In genomic region chr6:118968776-118969175, GRCm38 (mm10) we compare ENCODE assay signal across 18 mouse cellular contexts.
DNase-seq lines count a peak whose midpoint lies in the region; ATAC-seq and TF ChIP-seq lines count a peak whose summit lies in the region.
"Had no signal": no experiment of that assay in that cellular context is flagged by ENCODE, and none has a peak within 500 bp of the region (broad histone marks: within the 10 kb centered on the region; RNA-seq: fewer than 3 reads in every experiment).

No protein-coding gene starts in this region.

- WGBS in liver, adult 2 months: 11% methylated on average over 4 of the region's 4 CpGs
- 61% methylated on average over 4 of the region's 4 CpGs for WGBS in intestine, embryonic 16.5 days
- 18% methylated on average over 4 of the region's 4 CpGs for WGBS in liver, embryonic 13.5 days (ENCODE audit: insufficient replicate concordance)
- WGBS in heart, adult 2 months: 26% methylated on average over 4 of the region's 4 CpGs

- peak; percentile 76 for DNase-seq in liver, adult 2 months (ENCODE audit: extremely low read depth, low read depth, low spot score)
- DNase-seq in liver: no peak
- no peak for DNase-seq in liver, embryonic 13.5 days
- DNase-seq in yolk sac, embryonic 10.5 days (ENCODE audit: low spot score): peak; percentile 12
- DNase-seq in left cerebral cortex, adult 18-20 months (ENCODE audit: low spot score in 2 of 2): no peak
- DNase-seq in heart, adult 2 months: no peak
- DNase-seq: adrenal gland, postnatal 14 days; cerebellum, adult 11-12 months; cerebellum, adult 9-10 months; cerebellum, postnatal 25 days; gastrocnemius, postnatal 14 days had no signal

- TF ChIP-seq CTCF in liver, adult 2 months (IDR thresholded peaks at IDR 0.05; ENCODE audit: low read depth, low read length): no peak
- TF ChIP-seq CTCF in heart, adult 2 months (IDR thresholded peaks at IDR 0.05): no peak

- peaks cover 6% of the 10 kb centered on the region for H3K4me1 ChIP-seq in liver, adult 2 months (ENCODE audit: control insufficient read depth, insufficient read depth, low read length)
- H3K4me1 ChIP-seq in intestine, embryonic 16.5 days (ENCODE audit: control insufficient read depth, insufficient read depth, low read length): peaks cover 4% of the 10 kb centered on the region
- H3K4me1 ChIP-seq in liver, embryonic 13.5 days (replicated peaks): peaks cover 21% of the 10 kb centered on the region
- peaks cover 5% of the 10 kb centered on the region for H3K4me1 ChIP-seq in heart, adult 2 months (ENCODE audit: control insufficient read depth, insufficient read depth, low read length)
- H3K4me1 ChIP-seq: embryonic facial prominence, embryonic 12.5 days had no signal

- no peak overlapping the region for H3K4me3 ChIP-seq in liver, adult 2 months (ENCODE audit: insufficient read depth, low read depth, low read length)
- no peak overlapping the region for H3K4me3 ChIP-seq in intestine, embryonic 16.5 days (ENCODE audit: low read length)
- no peak overlapping the region for H3K4me3 ChIP-seq in liver, embryonic 13.5 days (replicated peaks)
- H3K4me3 ChIP-seq in heart, adult 2 months: no peak overlapping the region
- H3K4me3 ChIP-seq: embryonic facial prominence, embryonic 12.5 days; forebrain, embryonic 15.5 days; heart, embryonic 12.5 days; hindbrain, embryonic 10.5 days had no signal

- intact Hi-C loops in heart, adult 2 months (cut with DNase I): no loop called here

- no peaks in the 10 kb centered on the region for H3K79me2 ChIP-seq in liver, adult 2 months (ENCODE audit: control insufficient read depth, insufficient read depth, low read length)
- H3K79me2 ChIP-seq in heart, adult 2 months (replicated peaks; ENCODE audit: control insufficient read depth, insufficient read depth, low read length): peaks cover 1% of the 10 kb centered on the region; the same call in 1 of the 2 replicates

- H3K9ac ChIP-seq in liver, adult 2 months (ENCODE audit: low read depth, low read length): no peak overlapping the region
- no peak overlapping the region for H3K9ac ChIP-seq in intestine, embryonic 16.5 days (ENCODE audit: low read depth, low read length)
- no peak overlapping the region for H3K9ac ChIP-seq in liver, embryonic 13.5 days
- no peak overlapping the region for H3K9ac ChIP-seq in heart, adult 2 months (ENCODE audit: low read depth, low read length)
- H3K9ac ChIP-seq: embryonic facial prominence, embryonic 12.5 days; forebrain, embryonic 15.5 days; heart, embryonic 12.5 days had no signal

- H3K9me3 ChIP-seq in intestine, embryonic 16.5 days (ENCODE audit: control insufficient read depth, low read length): no peaks in the 10 kb centered on the region
- H3K9me3 ChIP-seq in liver, embryonic 13.5 days (replicated peaks): no peaks in the 10 kb centered on the region
- H3K9me3 ChIP-seq: embryonic facial prominence, embryonic 12.5 days; forebrain, embryonic 15.5 days; heart, embryonic 12.5 days; hindbrain, embryonic 10.5 days had no signal

- no peak for TF ChIP-seq POLR2A in liver, adult 2 months (IDR thresholded peaks at IDR 0.05; ENCODE audit: extremely low read depth, insufficient read depth, low read length)
- TF ChIP-seq POLR2A in heart, adult 2 months (IDR thresholded peaks at IDR 0.05; ENCODE audit: insufficient read depth, low read depth, low read length): no peak

- no peaks in the 10 kb centered on the region for H3K36me3 ChIP-seq in liver, adult 2 months (ENCODE audit: control insufficient read depth, insufficient read depth, low read length)
- H3K36me3 ChIP-seq in intestine, embryonic 16.5 days (ENCODE audit: control insufficient read depth, insufficient read depth, low read length): no peaks in the 10 kb centered on the region
- H3K36me3 ChIP-seq in liver, embryonic 13.5 days: no peaks in the 10 kb centered on the region
- no peaks in the 10 kb centered on the region for H3K36me3 ChIP-seq in heart, adult 2 months (ENCODE audit: control insufficient read depth, insufficient read depth, low read length)
- H3K36me3 ChIP-seq: embryonic facial prominence, embryonic 12.5 days; forebrain, embryonic 15.5 days; hindbrain, embryonic 10.5 days had no signal

- no peak overlapping the region for H3K27ac ChIP-seq in liver, adult 2 months (replicated peaks; ENCODE audit: insufficient read depth, low read depth, low read length)
- no peak overlapping the region for H3K27ac ChIP-seq in intestine, embryonic 16.5 days (ENCODE audit: low read length)
- H3K27ac ChIP-seq in liver, embryonic 13.5 days: no peak overlapping the region
- H3K27ac ChIP-seq in heart, adult 2 months: no peak overlapping the region
- H3K27ac ChIP-seq: embryonic facial prominence, embryonic 12.5 days; forebrain, embryonic 15.5 days; hindbrain, embryonic 10.5 days had no signal

- no peak for TF ChIP-seq EP300 in heart, adult 2 months (IDR thresholded peaks at IDR 0.05; ENCODE audit: insufficient read depth, low read depth, low read length)

- H3K4me2 ChIP-seq in intestine, embryonic 16.5 days (ENCODE audit: low read depth, low read length): no peak overlapping the region
- H3K4me2 ChIP-seq in liver, embryonic 13.5 days: no peak overlapping the region
- H3K4me2 ChIP-seq: embryonic facial prominence, embryonic 12.5 days; forebrain, embryonic 15.5 days; heart, embryonic 12.5 days had no signal

- ATAC-seq in intestine, embryonic 16.5 days: peak; percentile 57
- peak; percentile 55; the same call in 1 of the 2 replicates for ATAC-seq in liver, embryonic 13.5 days (ENCODE audit: low read depth)
- ATAC-seq: activated CD4-positive, CD25-positive, alpha-beta regulatory T cell, adult 4 months; forebrain, embryonic 15.5 days; Patski had no signal

- H3K27me3 ChIP-seq in liver, adult 2 months (ENCODE audit: control insufficient read depth, insufficient read depth, low read length): no peaks in the 10 kb centered on the region
- no peaks in the 10 kb centered on the region for H3K27me3 ChIP-seq in intestine, embryonic 16.5 days (replicated peaks; ENCODE audit: control insufficient read depth, insufficient read depth, low read length)
- no peaks in the 10 kb centered on the region for H3K27me3 ChIP-seq in liver, embryonic 13.5 days
- H3K27me3 ChIP-seq in heart, adult 2 months (ENCODE audit: control insufficient read depth, insufficient read depth, low read length): no peaks in the 10 kb centered on the region
- H3K27me3 ChIP-seq: embryonic facial prominence, embryonic 12.5 days; forebrain, embryonic 15.5 days; heart, embryonic 12.5 days; Patski had no signal

Comparison
In these comparisons a context has a peak if more than half of its experiments do, and no peak if none do; other contexts are left out.
1. DNase-seq: peak in liver, adult 2 months (single experiment) and yolk sac, embryonic 10.5 days (single experiment); none in liver (single experiment), liver, embryonic 13.5 days (single experiment), left cerebral cortex, adult 18-20 months (0 of 2) and heart, adult 2 months (0 of 2).